Mouse (Mus musculus): ENCODE measurements around the gene Pmvk. TPM values are rescaled to one million over a fixed set of nuclear protein-coding genes. Genes with fewer than 3 reads are reported as not detected.

Pmvk gene
- polyA plus RNA-seq, 1 experiment from 2014 or later = 47.6 TPM

GRCm38 (mm10) chr3:89430171-89431159, 23.9 kb upstream of the Pmvk start, which contains the start of gene Pygo2:
Gene Pygo2, plus strand, starts transcription at chr3:89430214.
- peak; percentile 98 for ATAC-seq (ENCODE audit: extremely low read depth, insufficient number of reproducible peaks, low FRiP score, low TSS enrichment)
- Histone ChIP-seq H3K9me3 (no peaks in the 10 kb centered on the region), H3K27ac (replicated peaks) (peak within 1 kb of the TSS; percentile 84), H3K4me2 (peak within 1 kb of the TSS; percentile 78), H3K4me1 (peaks cover 25% of the 10 kb centered on the region), H3K9ac (peak within 1 kb of the TSS; percentile 91), H3K4me3 (peak within 1 kb of the TSS; percentile 78), H3K36me3 (peaks cover 68% of the 10 kb centered on the region), H3K27me3 (replicated peaks) (no peaks in the 10 kb centered on the region)
- WGBS = 2% methylated on average over 66 of the region's 68 CpGs

GRCm38 (mm10) chr3:89432606-89433005, 21.7 kb upstream of the Pmvk start:
- WGBS = 92% methylated on average over 8 of the region's 8 CpGs
- no peak for ATAC-seq (ENCODE audit: extremely low read depth, insufficient number of reproducible peaks, low FRiP score, low TSS enrichment)

GRCm38 (mm10) chr3:89434532-89434931, 19.8 kb upstream of the Pmvk start:
- Histone ChIP-seq H3K9ac (no peak overlapping the region), H3K4me1 (peaks cover 51% of the 10 kb centered on the region), H3K36me3 (peaks cover 35% of the 10 kb centered on the region), H3K27ac (replicated peaks) (no peak overlapping the region), H3K27me3 (replicated peaks) (no peaks in the 10 kb centered on the region), H3K4me2 (no peak overlapping the region), H3K9me3 (no peaks in the 10 kb centered on the region), H3K4me3 (no peak overlapping the region)
- ATAC-seq (ENCODE audit: extremely low read depth, insufficient number of reproducible peaks, low FRiP score, low TSS enrichment) = no peak
- 75% methylated on average over 11 of the region's 11 CpGs for WGBS

More at GRCm38 (mm10) chr3:89432606-89433005, 21.7 kb upstream of the Pmvk start:
- Histone ChIP-seq H3K36me3 (peaks cover 47% of the 10 kb centered on the region), H3K4me1 (peaks cover 37% of the 10 kb centered on the region), H3K9ac (no peak overlapping the region), H3K4me3 (no peak overlapping the region), H3K9me3 (no peaks in the 10 kb centered on the region), H3K27ac (replicated peaks) (no peak overlapping the region), H3K27me3 (replicated peaks) (no peaks in the 10 kb centered on the region), H3K4me2 (no peak overlapping the region)

GRCm38 (mm10) chr3:89435041-89435440, 19.3 kb upstream of the Pmvk start:
- Histone ChIP-seq H3K4me2 (no peak overlapping the region), H3K4me1 (peaks cover 51% of the 10 kb centered on the region), H3K9ac (no peak overlapping the region), H3K27ac (replicated peaks) (no peak overlapping the region), H3K36me3 (peaks cover 40% of the 10 kb centered on the region), H3K27me3 (replicated peaks) (no peaks in the 10 kb centered on the region), H3K9me3 (no peaks in the 10 kb centered on the region), H3K4me3 (no peak overlapping the region)
- no peak for ATAC-seq (ENCODE audit: extremely low read depth, insufficient number of reproducible peaks, low FRiP score, low TSS enrichment)
- 83% methylated on average over 7 of the region's 7 CpGs for WGBS

- ATAC-seq (ENCODE audit: extremely low read depth, insufficient number of reproducible peaks, low FRiP score, low TSS enrichment) = peak; percentile 72
- peak within 1 kb of the TSS; percentile 85 for H3K27ac ChIP-seq (replicated peaks)
- H3K9me3 ChIP-seq = no peaks in the 10 kb centered on the region
- 4% methylated on average over 16 of the region's 16 CpGs for WGBS
- H3K4me3 ChIP-seq = peak within 1 kb of the TSS; percentile 66
- peak within 1 kb of the TSS; percentile 79 for H3K4me2 ChIP-seq
- H3K27me3 ChIP-seq (replicated peaks) = no peaks in the 10 kb centered on the region
- peaks cover 44% of the 10 kb centered on the region for H3K4me1 ChIP-seq
- H3K9ac ChIP-seq = peak within 1 kb of the TSS; percentile 85
- H3K36me3 ChIP-seq = peaks cover 54% of the 10 kb centered on the region
These were observed 17.9 kb upstream of the Pmvk start, which contains the start of gene Pbxip1 for GRCm38 (mm10) chr3:89436176-89437113. Gene Pbxip1, plus strand, starts transcription at chr3:89436706.

- H3K4me3 ChIP-seq = peak overlapping the region; percentile 66
- H3K4me2 ChIP-seq = peak overlapping the region; percentile 79
- peak overlapping the region; percentile 85 for H3K27ac ChIP-seq (replicated peaks)
- no peaks in the 10 kb centered on the region for H3K9me3 ChIP-seq
- WGBS = 28% methylated on average over 5 of the region's 5 CpGs
- H3K36me3 ChIP-seq = peaks cover 57% of the 10 kb centered on the region
- H3K9ac ChIP-seq = peak overlapping the region; percentile 85
- peaks cover 36% of the 10 kb centered on the region for H3K4me1 ChIP-seq
- ATAC-seq (ENCODE audit: extremely low read depth, insufficient number of reproducible peaks, low FRiP score, low TSS enrichment) = no peak
- no peaks in the 10 kb centered on the region for H3K27me3 ChIP-seq (replicated peaks)
These were observed 17.1 kb upstream of the Pmvk start for GRCm38 (mm10) chr3:89437269-89437668.

- Histone ChIP-seq H3K4me3 (no peak overlapping the region), H3K4me1 (peaks cover 26% of the 10 kb centered on the region), H3K4me2 (no peak overlapping the region), H3K27ac (replicated peaks) (no peak overlapping the region), H3K36me3 (peaks cover 59% of the 10 kb centered on the region), H3K9ac (no peak overlapping the region), H3K9me3 (no peaks in the 10 kb centered on the region), H3K27me3 (replicated peaks) (no peaks in the 10 kb centered on the region)
- 85% methylated on average over 2 of the region's 2 CpGs for WGBS
- ATAC-seq (ENCODE audit: extremely low read depth, insufficient number of reproducible peaks, low FRiP score, low TSS enrichment) = no peak
These were observed 13.7 kb upstream of the Pmvk start for GRCm38 (mm10) chr3:89440691-89441090.

- Histone ChIP-seq H3K9ac (peak overlapping the region; percentile 65), H3K36me3 (peaks cover 45% of the 10 kb centered on the region), H3K4me2 (peak overlapping the region; percentile 47), H3K27ac (replicated peaks) (peak overlapping the region; percentile 93), H3K4me1 (peaks cover 50% of the 10 kb centered on the region), H3K9me3 (no peaks in the 10 kb centered on the region), H3K27me3 (replicated peaks) (no peaks in the 10 kb centered on the region), H3K4me3 (0 out of 2 replicates have a peak overlapping the region, but pooled peaks have one; percentile 3)
- peak; percentile 33; the same call in 1 of the 2 replicates for ATAC-seq (ENCODE audit: extremely low read depth, insufficient number of reproducible peaks, low FRiP score, low TSS enrichment)
- WGBS = 33% methylated on average over 13 of the region's 13 CpGs
These were observed 5.4 kb upstream of the Pmvk start for GRCm38 (mm10) chr3:89448720-89449537.

- Histone ChIP-seq H3K27me3 (replicated peaks) (no peaks in the 10 kb centered on the region), H3K9ac (peak overlapping the region; percentile 65), H3K27ac (replicated peaks) (peak overlapping the region; percentile 93), H3K36me3 (peaks cover 39% of the 10 kb centered on the region), H3K4me3 (no peak overlapping the region), H3K9me3 (no peaks in the 10 kb centered on the region), H3K4me2 (peak overlapping the region; percentile 47), H3K4me1 (peaks cover 50% of the 10 kb centered on the region)
- 34% methylated on average over 7 of the region's 7 CpGs for WGBS
- ATAC-seq (ENCODE audit: extremely low read depth, insufficient number of reproducible peaks, low FRiP score, low TSS enrichment) = no peak; the same call in 1 of the 2 replicates
These were observed 4.8 kb upstream of the Pmvk start for GRCm38 (mm10) chr3:89449541-89449940.

- no peak for ATAC-seq (ENCODE audit: extremely low read depth, insufficient number of reproducible peaks, low FRiP score, low TSS enrichment)
- Histone ChIP-seq H3K36me3 (peaks cover 15% of the 10 kb centered on the region), H3K4me1 (peaks cover 52% of the 10 kb centered on the region), H3K9ac (peak overlapping the region; percentile 68), H3K4me3 (no peak overlapping the region), H3K27ac (replicated peaks) (0 out of 2 replicates have a peak overlapping the region, but pooled peaks have one; percentile 12), H3K9me3 (no peaks in the 10 kb centered on the region), H3K4me2 (no peak overlapping the region), H3K27me3 (replicated peaks) (no peaks in the 10 kb centered on the region)
- WGBS = 38% methylated on average over 1 of the region's 1 CpGs
These were observed 2.4 kb upstream of the Pmvk start for GRCm38 (mm10) chr3:89451916-89452315.
